Mouse (Mus musculus): ENCODE measurements around the gene Fanci. TPM values are rescaled to one million over a fixed set of nuclear protein-coding genes. Genes with fewer than 3 reads are reported as not detected.

Fanci gene
- polyA plus RNA-seq, 1 experiment from 2014 or later = 12.2 TPM

- CTCF ChIA-PET = interaction anchor here (1.5 to 3.0 kb wide), 2 partner anchors 86 to 246 kb away, joined by 4 to 7 read pairs; no protein-coding TSS in a partner anchor
- POLR2A ChIA-PET = no interaction called here
- DNase-seq (ENCODE audit: low read depth, low spot score) (no peak), ATAC-seq (no peak)
- no peak for TF ChIP-seq CTCF (IDR thresholded peaks at IDR 0.05)
- in situ Hi-C loops (cut with MboI; ENCODE audit: low pct_unique_long_range_greater_than_20kb) = no loop called here
- no peaks in the 10 kb centered on the region for H3K27me3 ChIP-seq
Measured at GRCm38 (mm10) chr7:79387140-79387539, 4.6 kb upstream of the Fanci start.

- POLR2A ChIA-PET = no interaction called here
- CTCF ChIA-PET = no interaction called here
- ATAC-seq (no peak), DNase-seq (ENCODE audit: low read depth, low spot score) (no peak)
- TF ChIP-seq CTCF (IDR thresholded peaks at IDR 0.05) = no peak
- in situ Hi-C loops (cut with MboI; ENCODE audit: low pct_unique_long_range_greater_than_20kb) = no loop called here
- H3K27me3 ChIP-seq = no peaks in the 10 kb centered on the region
Measured at GRCm38 (mm10) chr7:79387991-79388390, 3.7 kb upstream of the Fanci start.

GRCm38 (mm10) chr7:79388671-79389206 lies 3.0 kb upstream of the Fanci start:
- POLR2A ChIA-PET = interaction anchor here (0.6 kb wide), 1 partner anchor 124 kb away, joined by 3 read pairs; no protein-coding TSS in a partner anchor
- ATAC-seq (no peak), DNase-seq (ENCODE audit: low read depth, low spot score) (no peak)
- in situ Hi-C loops (cut with MboI; ENCODE audit: low pct_unique_long_range_greater_than_20kb) = no loop called here
- TF ChIP-seq CTCF (IDR thresholded peaks at IDR 0.05) = no peak
- H3K27me3 ChIP-seq = no peaks in the 10 kb centered on the region
- CTCF ChIA-PET = interaction anchor here (1.1 kb wide), 2 partner anchors 17 to 30 kb away, joined by 3 to 6 read pairs; no protein-coding TSS in a partner anchor

GRCm38 (mm10) chr7:79390141-79390708 lies 1.5 kb upstream of the Fanci start:
- ChIA-PET CTCF (no interaction called here), POLR2A (no interaction called here)
- TF ChIP-seq CTCF (IDR thresholded peaks at IDR 0.05) = no peak
- no peak for DNase-seq (ENCODE audit: low read depth, low spot score)
- no peak for ATAC-seq
- in situ Hi-C loops (cut with MboI; ENCODE audit: low pct_unique_long_range_greater_than_20kb) = no loop called here
- no peaks in the 10 kb centered on the region for H3K27me3 ChIP-seq

GRCm38 (mm10) chr7:79391471-79391870 lies 258 bp upstream of the Fanci start:
- ChIA-PET CTCF (interaction anchor here (0.7 kb wide), 1 partner anchor 8 kb away, joined by 3 read pairs; no protein-coding TSS in a partner anchor), POLR2A (no interaction called here)
- no peak for TF ChIP-seq CTCF (IDR thresholded peaks at IDR 0.05)
- in situ Hi-C loops (cut with MboI; ENCODE audit: low pct_unique_long_range_greater_than_20kb) = no loop called here
- ATAC-seq = no peak
- H3K27me3 ChIP-seq = no peaks in the 10 kb centered on the region
- no peak for DNase-seq (ENCODE audit: low read depth, low spot score)

- ATAC-seq (no peak), DNase-seq (ENCODE audit: low read depth, low spot score) (no peak)
- ChIA-PET CTCF (interaction anchor here (0.8 kb wide), 1 partner anchor 147 kb away, joined by 3 read pairs; no protein-coding TSS in a partner anchor), POLR2A (no interaction called here)
- TF ChIP-seq CTCF (IDR thresholded peaks at IDR 0.05) = no peak
- no peaks in the 10 kb centered on the region for H3K27me3 ChIP-seq
- in situ Hi-C loops (cut with MboI; ENCODE audit: low pct_unique_long_range_greater_than_20kb) = no loop called here
Measured at GRCm38 (mm10) chr7:79392860-79393513, 1.3 kb downstream of the Fanci start.

- POLR2A ChIA-PET = no interaction called here
- ATAC-seq = no peak
- no peak for DNase-seq (ENCODE audit: low read depth, low spot score)
- in situ Hi-C loops (cut with MboI; ENCODE audit: low pct_unique_long_range_greater_than_20kb) = no loop called here
- CTCF ChIA-PET = no interaction called here
- no peaks in the 10 kb centered on the region for H3K27me3 ChIP-seq
- TF ChIP-seq CTCF (IDR thresholded peaks at IDR 0.05) = no peak
Measured at GRCm38 (mm10) chr7:79393924-79394323, 2.2 kb downstream of the Fanci start.

- no peaks in the 10 kb centered on the region for H3K27me3 ChIP-seq
- ChIA-PET POLR2A (no interaction called here), CTCF (no interaction called here)
- DNase-seq (ENCODE audit: low read depth, low spot score) = no peak
- no peak for ATAC-seq
- in situ Hi-C loops (cut with MboI; ENCODE audit: low pct_unique_long_range_greater_than_20kb) = no loop called here
- TF ChIP-seq CTCF (IDR thresholded peaks at IDR 0.05) = no peak
Measured at GRCm38 (mm10) chr7:79394666-79395065, 2.9 kb downstream of the Fanci start.

- in situ Hi-C loops (cut with MboI; ENCODE audit: low pct_unique_long_range_greater_than_20kb) = no loop called here
- POLR2A ChIA-PET = no interaction called here
- DNase-seq (ENCODE audit: low read depth, low spot score) = no peak
- ATAC-seq = no peak
- TF ChIP-seq CTCF (IDR thresholded peaks at IDR 0.05) = no peak
- CTCF ChIA-PET = no interaction called here
- no peaks in the 10 kb centered on the region for H3K27me3 ChIP-seq
Measured at GRCm38 (mm10) chr7:79395186-79395585, 3.5 kb downstream of the Fanci start.

GRCm38 (mm10) chr7:79397446-79397963 lies 5.8 kb downstream of the Fanci start:
- DNase-seq (ENCODE audit: low read depth, low spot score) (no peak), ATAC-seq (no peak)
- ChIA-PET CTCF (interaction anchor here (1.5 kb wide), 1 partner anchor 27 kb away, joined by 5 read pairs; no protein-coding TSS in a partner anchor), POLR2A (interaction anchor here (0.8 kb wide), 1 partner anchor 40 kb away, joined by 3 read pairs; no protein-coding TSS in a partner anchor)
- TF ChIP-seq CTCF (IDR thresholded peaks at IDR 0.05) = no peak
- no peaks in the 10 kb centered on the region for H3K27me3 ChIP-seq
- in situ Hi-C loops (cut with MboI; ENCODE audit: low pct_unique_long_range_greater_than_20kb) = no loop called here

GRCm38 (mm10) chr7:79398426-79398825 lies 6.7 kb downstream of the Fanci start:
- no peaks in the 10 kb centered on the region for H3K27me3 ChIP-seq
- TF ChIP-seq CTCF (IDR thresholded peaks at IDR 0.05) = no peak
- ATAC-seq = no peak
- no peak for DNase-seq (ENCODE audit: low read depth, low spot score)
- in situ Hi-C loops (cut with MboI; ENCODE audit: low pct_unique_long_range_greater_than_20kb) = no loop called here
- CTCF ChIA-PET = interaction anchor here (1.5 kb wide), 1 partner anchor 26 kb away, joined by 5 read pairs; no protein-coding TSS in a partner anchor
- POLR2A ChIA-PET = no interaction called here
